Mouse (Mus musculus) ES-Bruce4 (cell line): ENCODE measurements around the gene Wdr35.
A peak's percentile ranks its signal among the peaks of the same experiment; 100 is the strongest.

Experiments
- CTCF ChIP-seq: IDR thresholded peaks from one replicate; pipeline ENCODE4 v1.8.1; 2011; ENCODE audit warnings: low read depth, low read length
- POLR2A ChIP-seq: IDR thresholded peaks from one replicate; pipeline ENCODE4 v1.8.1; 2011; ENCODE audit warnings: low read length; ENCODE audit not compliant: insufficient read depth

- TF ChIP-seq POLR2A (peak; percentile 10), CTCF (no peak)
These were observed 56.4 kb downstream of the Wdr35 start, which contains the start of gene Ttc32 for GRCm38 (mm10) chr12:9029888-9030723.
